Mouse (Mus musculus) ES-CJ7 (cell line): ENCODE data around the gene Ceacam20.
A peak's percentile ranks its signal among the peaks of the same experiment; 100 is the strongest.
"Not testable (repeated sequence)": the region's sequence is repeated elsewhere in the genome, so short reads cannot be mapped to it uniquely, and the experiment has no call there.

Experiments
- DNase-seq: peaks from one replicate; pipeline ENCODE4 v3.0.0; 2011; ENCODE audit warnings: low read depth, low spot score

The Ceacam20 gene

DNA sequence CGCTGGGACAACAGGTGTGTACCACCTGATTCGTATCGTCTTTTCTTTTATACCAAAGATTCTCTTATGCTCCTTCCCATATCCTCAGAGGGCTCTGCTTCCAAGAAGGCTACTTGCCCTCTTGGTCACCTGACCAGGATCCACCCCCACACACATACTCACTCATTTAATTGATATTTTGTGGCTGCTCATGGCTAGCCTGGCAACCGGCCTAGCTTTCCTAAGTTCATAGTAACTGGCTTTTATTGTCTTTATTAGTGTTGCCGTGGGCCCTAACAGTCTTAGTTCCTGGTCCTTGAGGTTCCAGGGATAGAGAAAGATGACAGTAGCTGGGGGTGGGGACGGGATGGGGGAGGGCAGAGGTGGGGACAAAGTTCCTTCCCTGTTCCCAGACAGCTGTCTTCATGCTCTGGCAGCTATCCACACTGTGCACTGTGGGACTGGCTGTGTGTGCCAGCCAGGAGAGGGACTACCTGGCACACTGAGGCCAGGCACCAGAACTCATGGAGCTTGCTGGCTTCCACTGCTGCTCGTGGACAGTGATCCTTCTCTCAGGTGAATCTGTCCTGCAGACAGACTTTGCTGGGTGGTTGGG, at the start of gene Ceacam20:
Ceacam20 (plus strand) TSS at position 428 of the 595 bp plus-strand sequence.
- DNase-seq, result no peak

DNA sequence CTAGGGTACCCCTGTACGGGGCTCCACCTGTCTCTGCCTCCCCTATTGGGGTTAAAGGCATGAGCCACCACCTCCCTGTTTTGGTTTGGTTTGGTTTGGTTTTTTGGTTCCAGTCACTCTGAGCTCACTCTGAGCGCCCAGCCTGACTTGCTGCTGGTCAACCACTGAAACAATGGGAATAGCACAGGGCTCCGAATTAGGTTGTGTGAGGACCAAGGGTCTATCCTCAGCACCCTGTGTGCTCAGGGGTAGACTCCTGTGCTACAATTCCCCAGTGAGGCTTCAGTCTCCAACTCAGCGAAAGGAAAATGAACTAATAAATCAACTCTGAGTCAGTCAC, 45.1 kb upstream of the Ceacam20 start:
- DNase-seq, result no peak

DNA sequence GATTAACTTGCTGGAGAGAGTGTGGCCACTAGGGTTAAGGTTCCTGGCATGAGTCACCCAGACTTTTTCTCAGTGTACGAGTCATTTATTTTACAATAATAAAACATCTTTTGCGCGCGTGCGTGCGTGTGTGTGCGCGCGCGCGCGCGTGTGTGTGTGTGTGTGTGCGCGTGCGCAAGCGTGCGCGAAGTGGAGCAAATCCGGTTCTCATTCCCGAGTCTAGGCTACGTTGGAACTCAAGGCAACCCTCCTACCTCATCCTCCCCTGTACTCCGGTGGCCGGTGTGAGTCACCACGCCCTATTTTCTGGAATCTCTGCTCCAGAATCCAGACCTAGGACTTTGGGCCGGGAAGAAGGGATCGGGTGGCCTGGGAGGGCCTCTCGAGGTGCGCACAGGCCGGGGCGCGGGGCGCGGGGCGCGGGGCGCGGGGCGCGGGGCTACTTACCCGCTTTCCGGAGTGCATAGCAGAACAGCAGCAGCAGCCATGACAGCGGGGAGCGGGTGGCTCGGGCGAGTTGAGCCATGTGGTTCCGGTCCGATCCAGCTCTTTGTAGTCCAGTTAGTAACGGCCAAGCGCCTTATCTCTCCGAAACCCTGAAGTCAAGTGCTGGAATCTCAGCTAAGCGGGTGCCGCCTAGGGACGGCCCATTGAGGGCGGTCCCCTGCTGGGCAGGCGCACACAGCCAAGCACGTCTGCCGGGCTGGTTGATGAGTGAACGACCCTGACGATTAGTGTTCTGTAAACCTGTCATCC, 44.5 kb upstream of the Ceacam20 start, which contains the start of gene Pvr:
Pvr (minus strand) TSS at position 655 of the 756 bp plus-strand sequence.
- peak; percentile 89 for DNase-seq

DNA sequence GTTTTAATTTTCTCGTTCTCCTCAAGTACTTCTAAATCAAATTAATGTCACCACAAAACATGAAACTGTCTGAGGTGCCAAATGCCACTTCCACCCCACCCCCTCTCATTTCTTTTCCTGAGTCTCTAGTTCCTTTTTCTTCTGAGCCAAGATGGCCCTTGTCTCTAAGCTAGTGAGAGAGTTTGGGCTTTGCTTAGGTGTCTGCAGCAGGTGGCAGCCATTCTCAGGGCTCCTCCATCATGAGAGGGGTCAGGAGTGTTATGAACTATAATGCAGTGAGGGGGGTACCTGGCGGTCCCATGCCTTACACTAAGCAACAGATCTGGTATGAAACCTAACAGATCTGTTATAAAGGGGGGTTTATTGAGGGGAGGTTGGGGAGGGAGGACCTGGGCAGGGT, 41.9 kb upstream of the Ceacam20 start:
- no peak for DNase-seq

- peak; percentile 63 for DNase-seq
Measured at GRCm38 (mm10) chr7:19923797-19924196, 41.4 kb upstream of the Ceacam20 start.

DNA sequence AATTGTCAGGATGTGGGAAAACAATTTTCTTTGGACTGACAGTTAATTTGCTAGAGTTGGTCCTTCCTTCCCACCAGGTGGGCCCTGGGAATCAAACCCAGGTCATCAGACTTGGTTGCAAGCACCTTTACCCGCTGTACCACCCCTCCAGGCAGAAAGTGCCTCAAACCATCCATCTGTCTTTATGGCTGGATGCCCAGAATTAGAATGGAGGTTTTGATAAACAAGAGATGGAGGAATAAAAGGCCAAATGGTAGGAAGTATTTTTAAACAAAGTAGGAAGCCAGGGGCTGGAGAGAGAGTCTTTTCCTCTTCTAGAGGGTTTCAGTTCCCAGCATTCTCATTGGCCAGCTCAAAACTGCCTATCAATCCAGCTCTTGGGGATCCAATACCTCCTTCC, 39.8 kb upstream of the Ceacam20 start:
- DNase-seq, result no peak

DNA sequence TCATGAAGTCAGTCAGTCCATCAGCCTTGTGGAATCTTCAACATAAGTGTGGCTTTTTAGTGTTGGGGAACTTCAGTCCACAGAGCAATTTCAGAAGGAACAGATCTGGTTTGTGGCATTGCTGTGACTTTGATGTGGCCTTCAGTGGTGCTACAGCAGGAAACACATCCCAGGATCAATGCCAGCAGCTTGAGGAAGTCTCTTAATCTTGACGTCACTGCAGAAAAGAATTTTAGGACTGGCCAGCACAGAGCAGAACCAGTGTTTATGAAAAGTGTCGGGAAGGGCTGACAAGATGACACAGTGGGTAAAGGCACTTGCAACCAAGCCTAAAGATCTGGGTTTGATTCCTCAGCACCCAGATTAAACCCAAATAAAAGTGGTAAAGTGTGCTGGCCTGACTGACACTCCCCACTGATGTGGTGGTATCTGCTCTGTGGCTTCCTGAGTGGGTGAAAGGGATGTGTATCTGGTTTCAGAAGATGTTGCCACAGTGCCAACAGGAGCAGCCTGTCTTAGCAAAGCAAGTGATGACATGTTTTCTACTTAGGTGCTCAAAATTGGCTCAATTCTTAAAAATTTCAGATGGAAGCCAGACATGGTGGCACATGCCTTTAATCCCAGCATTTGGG, 38.2 kb upstream of the Ceacam20 start:
- DNase-seq, result no peak

- DNase-seq, result peak; percentile 92
Measured at GRCm38 (mm10) chr7:19928486-19928885, 36.7 kb upstream of the Ceacam20 start.

- not testable (repeated sequence) for DNase-seq
Measured at GRCm38 (mm10) chr7:19930481-19930880, 34.7 kb upstream of the Ceacam20 start.

DNA sequence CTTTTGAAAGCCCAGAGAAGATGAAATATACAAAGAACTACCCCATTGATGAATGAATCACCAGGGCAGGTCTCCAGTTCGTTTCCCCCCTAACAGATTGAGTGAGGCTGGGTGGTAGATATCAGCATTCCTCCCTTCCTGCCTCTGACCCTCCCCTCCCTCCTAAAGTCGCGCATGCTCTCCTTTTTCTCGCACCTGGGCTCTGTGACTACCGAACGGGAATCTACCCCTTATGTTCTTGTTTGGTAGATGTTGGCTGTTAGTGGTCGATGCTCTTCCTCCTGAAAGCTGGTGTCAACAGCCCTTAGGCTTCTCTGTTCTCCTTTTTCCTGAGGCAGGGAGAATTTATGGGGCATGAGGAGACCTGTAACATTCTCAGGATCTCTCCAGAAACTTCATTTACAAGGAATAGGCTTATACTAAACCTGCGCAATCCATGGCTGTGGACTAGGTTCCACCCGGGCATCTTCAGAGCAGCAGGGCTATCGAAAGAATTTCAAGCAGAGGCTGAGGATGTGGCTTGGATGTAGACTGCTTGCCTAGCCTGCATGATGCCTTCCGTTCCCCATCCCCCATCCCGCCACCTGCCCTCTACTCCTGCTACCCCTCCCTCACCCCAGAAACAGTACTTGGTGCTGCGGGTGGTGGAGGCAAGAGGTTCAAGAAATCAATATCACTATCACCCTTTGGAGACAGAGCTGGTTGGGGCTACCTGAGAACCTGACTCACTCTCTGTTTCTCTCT, 32.9 kb upstream of the Ceacam20 start:
- DNase-seq, result peak; percentile 63

DNA sequence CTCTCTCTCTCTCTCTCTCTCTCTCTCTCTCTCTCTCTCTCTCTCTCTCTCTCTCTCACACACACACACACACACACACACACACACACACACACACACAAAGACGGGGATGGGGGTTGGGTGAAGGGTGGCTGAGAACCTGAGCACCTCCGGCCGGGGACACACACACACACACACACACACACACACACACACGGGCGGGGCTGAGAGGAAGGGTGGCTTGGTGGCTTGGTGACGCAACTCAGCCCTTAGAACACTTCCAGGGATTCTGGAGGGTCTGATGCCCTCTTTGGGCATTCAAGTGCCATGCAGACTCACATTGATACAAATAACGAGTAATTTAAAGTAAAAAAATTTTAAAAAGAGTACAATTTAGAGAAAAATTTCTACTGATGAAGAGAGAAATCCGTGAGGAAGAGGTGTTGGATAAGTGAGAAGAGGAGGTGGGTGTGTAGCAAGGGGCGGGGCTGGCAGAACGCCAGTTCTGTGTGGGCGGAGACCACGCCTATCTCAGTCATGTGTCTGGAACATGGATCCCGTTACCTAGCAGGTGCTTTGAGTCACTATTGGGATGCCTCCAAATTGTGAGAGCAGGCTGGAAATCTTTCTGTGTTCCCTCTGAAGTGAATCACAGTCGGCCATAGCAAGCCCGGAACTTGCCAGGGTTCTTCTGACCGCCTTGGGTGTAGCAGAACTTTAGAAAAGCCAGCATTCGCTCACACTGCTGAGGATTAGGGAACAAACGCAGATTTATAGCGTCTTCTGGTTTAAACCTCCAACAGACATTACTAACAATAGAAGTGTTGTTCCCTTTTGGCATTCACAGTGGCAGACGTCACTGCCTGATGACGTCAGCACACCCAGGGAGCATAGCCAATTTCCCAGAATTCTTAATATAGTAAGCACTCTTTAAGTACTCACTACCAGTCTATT, 32.1 kb upstream of the Ceacam20 start:
- peak; percentile 75 for DNase-seq

GRCm38 (mm10) chr7:19935171-19935751, 30.0 kb upstream of the Ceacam20 start:
- no peak for DNase-seq

DNA sequence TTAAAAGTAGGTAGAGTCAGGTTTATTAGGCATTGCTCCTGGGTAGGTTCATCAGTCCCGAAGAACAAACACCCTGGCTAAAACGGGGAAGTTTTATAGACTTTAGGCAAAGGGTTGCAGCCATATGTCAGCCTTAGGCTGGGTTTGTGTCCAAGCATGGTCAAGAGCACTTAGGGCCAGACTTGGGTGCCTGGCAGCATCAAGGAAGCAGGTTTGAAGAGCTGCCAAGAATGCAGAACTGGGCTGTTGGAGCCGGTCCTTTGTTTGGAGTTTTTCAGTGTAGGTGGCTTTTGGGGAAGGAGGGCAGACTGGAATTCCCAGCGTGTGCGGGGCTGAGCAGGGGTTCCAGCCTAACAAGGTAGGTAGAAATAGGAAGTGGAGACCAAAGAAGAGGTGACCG, 29.3 kb upstream of the Ceacam20 start:
- DNase-seq, result no peak

- DNase-seq, result peak; percentile 64
Measured at GRCm38 (mm10) chr7:19937229-19937821, 27.9 kb upstream of the Ceacam20 start.

DNA sequence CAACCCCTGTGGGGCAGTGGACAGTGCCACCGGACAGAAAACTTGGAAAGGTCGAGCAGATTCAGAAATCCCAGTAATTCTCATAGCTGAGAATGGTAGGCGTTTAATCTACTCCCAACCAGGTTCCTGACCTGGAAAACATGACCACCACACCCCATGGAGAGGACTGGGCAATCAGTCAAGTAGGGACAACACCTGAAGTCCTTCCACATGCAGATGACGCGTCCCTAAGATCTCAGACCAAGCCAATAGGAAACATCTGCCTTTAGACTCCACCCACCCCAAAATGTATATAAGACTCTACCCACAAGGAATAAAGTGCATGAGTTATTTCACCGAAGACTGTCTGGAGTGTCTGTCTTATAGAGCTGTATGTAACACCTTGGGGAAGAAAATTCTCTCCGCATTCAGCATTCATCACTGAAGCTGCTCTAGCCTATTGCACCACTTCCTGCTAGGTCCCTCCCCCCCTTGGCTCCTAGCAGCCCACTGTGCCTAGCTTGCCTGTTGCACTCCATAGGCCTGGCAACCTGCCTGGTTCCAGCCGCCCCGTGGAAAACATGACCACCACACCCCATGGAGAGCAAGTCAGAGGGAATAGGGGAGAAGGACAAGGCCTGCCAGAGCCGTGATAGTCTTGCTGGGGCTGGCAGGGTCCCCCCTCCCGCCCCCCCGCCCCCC, 25.5 kb upstream of the Ceacam20 start:
- no peak for DNase-seq

GRCm38 (mm10) chr7:19940256-19940655, 25.0 kb upstream of the Ceacam20 start:
- DNase-seq, result no peak

GRCm38 (mm10) chr7:19944709-19945108, 20.5 kb upstream of the Ceacam20 start:
- DNase-seq, result no peak

DNA sequence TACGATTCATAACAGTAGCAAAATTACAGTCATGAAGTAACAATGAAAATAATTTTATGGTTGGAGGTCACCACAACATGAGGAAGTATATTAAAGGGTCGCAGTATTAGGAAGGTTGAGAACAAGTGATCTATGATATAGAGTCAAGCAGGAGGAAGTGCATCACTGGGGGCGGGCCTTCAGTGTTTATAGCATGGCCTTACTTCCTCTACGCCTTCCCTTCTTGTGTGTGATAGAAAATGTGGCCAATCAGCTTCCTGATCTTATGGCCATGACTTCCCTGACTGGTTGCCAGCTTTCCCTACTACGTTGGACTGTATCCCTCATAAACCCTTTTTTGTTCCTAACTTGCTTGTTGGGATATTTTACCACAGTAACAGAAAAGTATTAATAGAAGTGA, 20.0 kb upstream of the Ceacam20 start:
- DNase-seq, result no peak

DNA sequence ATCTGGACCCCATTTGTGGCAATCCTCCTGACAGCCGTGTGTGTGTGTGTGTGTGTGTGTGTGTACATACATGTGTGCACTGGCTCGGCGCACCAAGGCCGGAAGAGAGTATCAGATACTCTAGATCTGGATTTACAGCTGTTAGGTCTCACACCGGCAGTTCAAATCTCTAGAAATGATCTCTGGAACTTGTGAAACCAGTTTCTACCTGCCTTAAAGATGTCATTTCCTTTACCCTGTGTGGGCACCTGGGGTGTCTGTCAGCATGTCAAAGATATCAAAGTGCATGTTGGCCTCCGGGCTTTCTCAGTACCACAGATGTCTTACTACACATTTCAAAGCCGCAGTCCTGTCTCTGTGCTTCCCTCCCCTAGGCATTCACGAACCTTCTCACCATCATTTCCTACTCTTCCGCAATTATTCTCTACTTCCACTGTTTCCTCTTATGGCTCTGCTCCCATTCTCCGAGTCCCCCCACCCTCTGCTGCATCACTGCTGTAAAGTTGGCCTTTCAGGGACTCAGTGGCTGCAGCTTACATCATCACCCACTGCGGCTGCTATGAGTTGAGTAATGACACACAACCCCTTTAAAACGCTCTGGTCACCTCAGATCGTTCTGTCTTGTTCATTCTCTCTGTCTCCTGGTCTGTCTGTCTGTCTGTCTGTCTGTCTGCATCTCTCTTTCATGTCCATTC, 19.2 kb upstream of the Ceacam20 start:
- DNase-seq, result no peak
